Mouse (Mus musculus): ENCODE measurements at regions not wholly inside any gene's neighbourhood (a gene's known extent, or its start where the extent isn't known, plus 50 kb on each side); places are given as distances from the start of the nearest gene placed in this dataset.
"Not testable (repeated sequence)": the region's sequence is repeated elsewhere in the genome, so short reads cannot be mapped to it uniquely, and the experiment has no call there.

DNA sequence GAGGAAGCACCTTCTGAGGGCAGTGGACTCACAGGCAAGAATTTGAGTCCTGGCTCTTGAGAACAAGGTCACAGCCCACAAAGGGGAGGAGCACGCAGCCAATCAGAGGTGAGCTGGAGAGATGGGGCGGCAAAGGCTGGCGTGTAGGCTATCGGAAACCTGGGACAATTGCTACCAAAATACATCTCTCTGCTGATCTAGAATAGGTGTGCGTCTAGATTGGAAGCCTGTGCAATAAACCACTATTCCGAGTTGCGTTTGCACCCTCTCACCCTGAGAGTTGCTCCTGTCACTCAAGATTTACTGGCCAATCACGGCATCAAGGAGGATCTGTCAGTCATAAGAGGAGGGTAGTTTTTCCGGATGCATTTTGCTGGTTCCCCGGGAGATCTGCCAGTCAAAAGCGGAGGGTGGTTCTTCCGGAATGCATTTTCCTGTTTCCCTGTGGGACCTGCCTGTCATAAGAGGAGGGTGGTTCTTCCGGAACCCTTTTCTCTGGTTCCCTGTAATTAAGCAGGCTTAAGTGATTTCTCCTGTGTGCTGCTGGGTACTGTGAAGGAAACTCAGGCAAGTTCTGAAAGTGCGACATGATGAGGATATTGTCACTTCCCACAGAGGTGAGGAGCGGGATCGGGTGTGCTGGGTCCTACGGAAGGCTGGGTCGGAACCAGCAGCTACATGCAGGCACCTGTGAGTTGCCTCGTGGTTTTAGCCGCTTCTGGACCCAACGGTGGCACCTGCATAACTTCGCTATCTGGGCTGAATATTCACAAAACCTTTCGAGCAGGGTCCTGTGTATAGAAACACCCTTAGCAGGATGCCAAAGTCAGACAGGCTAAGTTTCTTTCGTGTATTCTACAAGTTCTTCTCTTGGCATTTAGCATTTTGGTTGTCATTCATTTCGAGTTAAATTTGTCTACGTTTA is 112.6 kb upstream of the Zfp960 start:
- peak; percentile 100 for ATAC-seq

- not testable (repeated sequence) for ATAC-seq
Observed at GRCm38 (mm10) chr17:16952146-16952545, 111.8 kb upstream of the Zfp960 start.

DNA sequence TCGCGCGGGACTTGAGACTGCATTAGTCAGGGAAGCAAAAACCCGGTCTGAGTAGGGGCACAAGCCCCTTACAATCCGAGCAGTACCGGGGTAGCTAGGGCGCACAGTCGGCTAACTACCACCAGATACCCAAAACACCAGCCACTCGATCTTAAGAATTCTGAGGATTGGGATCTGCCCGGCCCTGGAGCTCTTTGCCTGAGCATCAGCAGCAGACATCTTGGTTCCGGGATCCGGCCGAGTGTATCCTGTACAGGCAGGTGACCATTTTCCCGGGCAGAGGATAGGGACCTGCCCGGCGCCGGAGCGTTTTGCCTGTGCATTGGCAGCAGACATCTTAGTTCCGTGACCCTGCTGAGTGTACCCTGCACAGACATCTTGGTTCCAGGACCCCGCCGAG is 66.7 kb upstream of the Zfp960 start:
- ATAC-seq = not testable (repeated sequence)

DNA sequence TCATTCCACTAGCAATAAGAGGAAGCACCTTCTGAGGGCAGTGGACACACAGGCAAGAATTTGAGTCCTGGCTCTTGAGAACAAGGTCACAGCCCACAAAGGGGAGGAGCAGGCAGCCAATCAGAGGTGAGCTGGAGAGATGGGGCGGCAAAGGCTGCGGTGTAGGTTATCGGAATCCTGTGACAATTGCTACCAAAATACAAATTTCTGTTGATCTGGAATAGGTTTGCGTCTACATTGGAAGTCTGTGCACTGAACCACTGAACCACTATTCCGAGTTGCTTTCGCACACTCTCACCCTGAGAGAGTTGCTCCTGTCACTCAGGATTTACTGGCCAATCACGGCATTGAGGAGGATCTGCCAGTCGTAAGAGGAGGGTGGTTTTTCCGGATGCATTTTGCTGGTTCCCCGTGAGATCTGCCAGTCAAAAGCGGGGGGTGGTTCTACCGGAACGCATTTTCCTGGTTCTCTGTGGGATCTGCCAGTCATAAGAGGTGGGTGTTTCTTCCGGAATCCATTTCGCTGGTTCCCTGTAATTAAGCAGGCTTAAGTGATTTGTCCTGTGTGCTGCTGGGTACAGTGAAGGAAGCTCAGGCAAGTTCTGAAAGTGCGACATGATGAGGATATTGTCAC is 59.2 kb upstream of the Zfp960 start:
- ATAC-seq = peak; percentile 100

- peak; percentile 6 for ATAC-seq
Observed at GRCm38 (mm10) chr17:17005267-17005666, 58.6 kb upstream of the Zfp960 start.
